Mouse (Mus musculus) cerebellum, adult 2 months (tissue): ENCODE data around the gene Peli1.

Source experiments
- CTCF ChIP-seq: fragments of 200-500 bp; IDR thresholded peaks from 2 replicates; pipeline ENCODE4 v1.5.1; 2011; ENCODE audit warnings: low read depth, mild to moderate bottlenecking, control low read depth, low read length, moderate library complexity, borderline replicate concordance; ENCODE audit not compliant: insufficient read depth
- POLR2A ChIP-seq: fragments of 200-500 bp; IDR thresholded peaks from 2 replicates; pipeline ENCODE4 v1.6.1; 2011; ENCODE audit warnings: low read length, control low read depth, borderline replicate concordance; ENCODE audit not compliant: insufficient read depth

DNA sequence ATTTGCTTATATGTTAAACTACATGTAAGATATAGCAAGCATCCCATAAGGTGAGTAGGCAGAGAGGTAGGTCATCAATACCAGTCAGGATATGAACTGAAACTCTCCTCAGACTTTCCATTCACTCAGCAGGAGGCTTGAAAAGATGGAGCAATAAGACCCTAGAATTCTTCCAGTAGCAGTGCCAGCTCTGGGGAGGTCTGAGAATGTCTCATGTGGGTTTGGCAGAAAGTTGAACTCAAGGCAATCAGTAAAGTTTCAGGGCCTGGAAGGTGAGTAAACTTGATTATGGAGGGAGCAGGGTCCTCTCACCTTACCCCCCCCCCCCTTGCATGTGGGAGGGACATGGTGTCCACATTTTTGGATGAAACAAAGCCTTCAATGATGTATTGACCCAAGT lies 36.5 kb upstream of the Peli1 start:
- TF ChIP-seq POLR2A (no peak), CTCF (no peak)
